Mouse (Mus musculus): ENCODE data around the gene Cryzl2. TPM values are rescaled to one million over a fixed set of nuclear protein-coding genes. Genes with fewer than 3 reads are reported as not detected.
A peak's percentile ranks its signal among the peaks of the same experiment; 100 is the strongest.

The Cryzl2 gene
- total and polyA plus RNA-seq, 3 experiments = 0.04 to 0.12 TPM; not detected in 1

DNA sequence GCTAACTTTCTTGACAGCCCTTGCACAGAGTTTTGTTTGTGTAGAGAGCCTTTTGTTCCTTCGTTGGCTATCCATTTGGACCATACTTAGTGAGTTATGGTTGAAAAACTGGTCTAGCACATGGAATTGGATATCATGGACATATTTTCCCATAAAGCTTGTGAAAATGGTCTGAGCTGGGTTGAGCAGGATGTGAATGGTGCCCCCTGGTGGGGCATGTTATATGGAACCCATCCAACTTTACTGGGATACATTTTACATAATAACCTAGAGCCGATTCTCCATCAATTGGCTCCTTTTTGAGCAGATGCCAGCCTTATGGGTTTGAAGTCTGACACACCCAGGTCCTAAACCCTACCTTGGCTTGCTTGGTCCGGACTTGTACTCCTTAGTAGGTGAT, 6.8 kb downstream of the Cryzl2 start:
- peak; percentile 85 for DNase-seq (ENCODE audit: low read depth, low spot score)
- H3K79me2 ChIP-seq (ENCODE audit: control insufficient read depth, insufficient read depth, low read length, poor library complexity) = no peaks in the 10 kb centered on the region
- peaks cover under 1 to 3% of the 10 kb centered on the region in 2 experiments; a peak in 1 of 4 replicates for H3K4me1 ChIP-seq (ENCODE audit: control insufficient read depth in 1 of 2, insufficient read depth in 2 of 2, low read length in 2 of 2)
- H3K36me3 ChIP-seq (ENCODE audit: control insufficient read depth in 1 of 2, insufficient read depth in 2 of 2, low read length in 2 of 2) = peaks cover 0 to under 1% of the 10 kb centered on the region in 2 experiments; a peak in 1 of 4 replicates
- H3K27ac ChIP-seq (ENCODE audit: control insufficient read depth, low read depth, low read length) = 0 out of 2 replicates have a peak overlapping the region, but pooled peaks have one; percentile 11
- no peaks in the 10 kb centered on the region for H3K27me3 ChIP-seq (ENCODE audit: control insufficient read depth in 1 of 2, insufficient read depth in 2 of 2, low read length in 2 of 2)
- H3K4me3 ChIP-seq (ENCODE audit: control insufficient read depth in 1 of 2, insufficient read depth in 1 of 2, low read depth in 2 of 2, low read length in 2 of 2) = peak overlapping the region; percentile 46 to 53
- H3K9me3 ChIP-seq (replicated peaks; ENCODE audit: insufficient read depth, low read length) = no peaks in the 10 kb centered on the region
- H3K9ac ChIP-seq (ENCODE audit: control insufficient read depth, low read depth, low read length, poor library complexity, severe bottlenecking) = peak overlapping the region; percentile 59
- no peak for TF ChIP-seq CHD2 (IDR thresholded peaks at IDR 0.05; ENCODE audit: low read length)
- TF ChIP-seq KAT2A (conservative IDR thresholded peaks at IDR 0.05; ENCODE audit: low read depth, low read length) = no peak
- TF ChIP-seq CHD1 (IDR thresholded peaks at IDR 0.05; ENCODE audit: low read depth, low read length) = no peak
- TF ChIP-seq GABPA (IDR thresholded peaks at IDR 0.05; ENCODE audit: low read depth, low read length) = no peak
- TF ChIP-seq ZC3H11A (IDR thresholded peaks at IDR 0.05; ENCODE audit: low read depth, low read length) = peak; percentile 82
- no peak; the same call in 1 of the 2 replicates for TF ChIP-seq MAX (IDR thresholded peaks at IDR 0.05; ENCODE audit: low read length)
- no peak for TF ChIP-seq UBTF (IDR thresholded peaks at IDR 0.05; ENCODE audit: borderline replicate concordance, insufficient read depth, low read depth, low read length)
- 0 out of 2 replicates have a peak, but pooled peaks have one; percentile 20 for TF ChIP-seq TBP (IDR thresholded peaks at IDR 0.05; ENCODE audit: low read depth, low read length)
- peak; percentile 87 for TF ChIP-seq SMC3 (IDR thresholded peaks at IDR 0.05; ENCODE audit: low read depth, low read length)
- no peak for TF ChIP-seq POLR2AphosphoS2 (IDR thresholded peaks at IDR 0.05; ENCODE audit: low read length)
- no peak for TF ChIP-seq SIN3A (IDR thresholded peaks at IDR 0.05; ENCODE audit: low read length)
- no peak for TF ChIP-seq USF2 (IDR thresholded peaks at IDR 0.05; ENCODE audit: borderline replicate concordance in 1 of 2, insufficient read depth in 1 of 2, low read depth in 1 of 2, low read length in 2 of 2)
- TF ChIP-seq E2F4 (IDR thresholded peaks at IDR 0.05; ENCODE audit: borderline replicate concordance, low read depth, low read length) = no peak
- TF ChIP-seq HCFC1 (IDR thresholded peaks at IDR 0.05; ENCODE audit: low read depth, low read length) = 0 out of 2 replicates have a peak, but pooled peaks have one; percentile 8
- peak; percentile 73 to 89 (median 80) for TF ChIP-seq CTCF (IDR thresholded peaks at IDR 0.05 in 2 of 3, conservative IDR thresholded peaks at IDR 0.05 in 1 of 3; ENCODE audit: control insufficient read depth in 1 of 3, insufficient read depth in 1 of 3, low read depth in 2 of 3, low read length in 3 of 3, poor library complexity in 1 of 3, severe bottlenecking in 1 of 3)
- no peak for TF ChIP-seq EP300 (IDR thresholded peaks at IDR 0.05; ENCODE audit: low read depth in 1 of 2, low read length in 2 of 2)
- TF ChIP-seq MYC (IDR thresholded peaks at IDR 0.05; ENCODE audit: low read depth, low read length) = peak; percentile 65; the same call in 1 of the 2 replicates
- no peak for TF ChIP-seq USF1 (IDR thresholded peaks at IDR 0.05; ENCODE audit: low read depth, low read length)
- TF ChIP-seq MYB (IDR thresholded peaks at IDR 0.05; ENCODE audit: low read depth, low read length) = no peak
- TF ChIP-seq MXI1 (IDR thresholded peaks at IDR 0.05; ENCODE audit: low read depth, low read length) = no peak
- TF ChIP-seq GATA1 (IDR thresholded peaks at IDR 0.05; ENCODE audit: low read depth, low read length) = no peak
- no peak for TF ChIP-seq NRF1 (IDR thresholded peaks at IDR 0.05; ENCODE audit: insufficient read depth, low read depth, low read length, poor library complexity, severe bottlenecking)
- no peak for TF ChIP-seq MEF2A (IDR thresholded peaks at IDR 0.05; ENCODE audit: extremely low read depth, insufficient replicate concordance, low read depth, low read length, poor library complexity, severe bottlenecking)
- no peak for TF ChIP-seq ETS1 (IDR thresholded peaks at IDR 0.05; ENCODE audit: low read depth, low read length)
- TF ChIP-seq ZNF384 (IDR thresholded peaks at IDR 0.05; ENCODE audit: low read depth, low read length) = no peak; the same call in none of the 2 replicates
- no peak for TF ChIP-seq TAL1 (IDR thresholded peaks at IDR 0.05; ENCODE audit: low read length)
- TF ChIP-seq JUND (IDR thresholded peaks at IDR 0.05; ENCODE audit: low read depth, low read length) = no peak
- no peak for TF ChIP-seq NELFE (IDR thresholded peaks at IDR 0.05; ENCODE audit: low read depth, low read length)
- no peak for TF ChIP-seq ELF1 (IDR thresholded peaks at IDR 0.05; ENCODE audit: low read depth, low read length)
- TF ChIP-seq MAFK (IDR thresholded peaks at IDR 0.05; ENCODE audit: borderline replicate concordance, low read depth, low read length) = no peak
- peak; percentile 85 for TF ChIP-seq RAD21 (IDR thresholded peaks at IDR 0.05; ENCODE audit: low read depth, low read length)
- no peak for TF ChIP-seq POLR2AphosphoS5 (IDR thresholded peaks at IDR 0.05; ENCODE audit: borderline replicate concordance, low read depth, low read length)
- TF ChIP-seq ZKSCAN1 (IDR thresholded peaks at IDR 0.05; ENCODE audit: low read depth, low read length) = no peak
- TF ChIP-seq TCF12 (IDR thresholded peaks at IDR 0.05; ENCODE audit: low read depth, low read length) = no peak
- no peak for TF ChIP-seq RCOR1 (IDR thresholded peaks at IDR 0.05; ENCODE audit: low read depth, low read length)
- TF ChIP-seq BHLHE40 (IDR thresholded peaks at IDR 0.05; ENCODE audit: borderline replicate concordance, low read depth, low read length) = no peak
- TF ChIP-seq ZMIZ1 (IDR thresholded peaks at IDR 0.05; ENCODE audit: low read depth, low read length) = no peak
- TF ChIP-seq POLR2A (IDR thresholded peaks at IDR 0.05; ENCODE audit: control insufficient read depth in 1 of 2, insufficient read depth in 1 of 2, low read depth in 1 of 2, low read length in 2 of 2, poor library complexity in 1 of 2) = no peak

All from MEL (cell line).